Mouse (Mus musculus) bone marrow macrophage, adult 2 months (primary cell): ENCODE measurements at regions not wholly inside any gene's neighbourhood (a gene's known extent, or its start where the extent isn't known, plus 50 kb on each side); places are given as distances from the start of the nearest gene placed in this dataset.

Source experiments
- CTCF ChIP-seq: IDR thresholded peaks from 2 replicates; pipeline ENCODE4 v1.5.1; 2012; ENCODE audit warnings: low read depth, mild to moderate bottlenecking, low read length, moderate library complexity
- POLR2A ChIP-seq: IDR thresholded peaks from 2 replicates; pipeline ENCODE4 v1.6.1; 2012; ENCODE audit warnings: mild to moderate bottlenecking, low read depth, low read length, borderline replicate concordance

DNA sequence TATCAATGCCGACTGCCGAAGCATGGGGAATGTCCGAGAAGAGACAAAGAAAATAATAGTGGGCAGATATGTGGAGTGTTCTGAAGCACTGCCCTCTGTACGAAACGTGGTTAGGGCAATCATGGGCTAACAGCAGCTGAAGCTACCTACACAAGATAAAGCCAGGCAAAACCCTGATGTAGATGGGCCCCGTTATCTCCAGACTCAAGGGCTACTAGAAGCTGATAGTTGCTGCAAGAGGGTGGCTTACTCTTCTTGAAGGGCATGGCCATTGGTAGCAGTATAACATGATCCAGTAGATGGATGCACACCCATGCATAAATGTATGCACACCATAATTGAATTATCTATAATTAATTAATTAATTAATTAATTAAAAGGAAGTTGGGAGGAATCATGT is 2251.6 kb upstream of the Gm7489 start:
- TF ChIP-seq CTCF (no peak), POLR2A (no peak)
